ENCODE assay signal across 16 mouse cellular contexts in genomic region chr8:70347860-70348420, GRCm38 (mm10). TPM values are rescaled to one million over a fixed set of nuclear protein-coding genes. Genes with fewer than 3 reads are reported as not detected.
A peak's percentile ranks its signal among the peaks of the same experiment; 100 is the strongest.
DNase-seq lines count a peak whose midpoint lies in the region; ATAC-seq and TF ChIP-seq lines count a peak whose summit lies in the region.
"Had no signal": no experiment of that assay in that cellular context is flagged by ENCODE, and none has a peak within 500 bp of the region (broad histone marks: within the 10 kb centered on the region; RNA-seq: fewer than 3 reads in every experiment).

No protein-coding gene starts in this region.

- no peak overlapping the region for H3K9ac ChIP-seq in kidney, embryonic 15.5 days
- peak overlapping the region; percentile 36; the same call in 1 of the 2 replicates for H3K9ac ChIP-seq in liver, embryonic 13.5 days
- H3K9ac ChIP-seq in midbrain, postnatal 0 days (replicated peaks; ENCODE audit: low read length, poor library complexity, severe bottlenecking) = no peak overlapping the region

- H3K4me1 ChIP-seq in erythroblast, embryonic 14.5 days (ENCODE audit: control insufficient read depth) = peaks cover 84% of the 10 kb centered on the region
- H3K4me1 ChIP-seq in kidney, embryonic 15.5 days = peaks cover 48% of the 10 kb centered on the region
- H3K4me1 ChIP-seq in liver, embryonic 13.5 days (replicated peaks) = peaks cover 90% of the 10 kb centered on the region
- H3K4me1 ChIP-seq in small intestine, adult 2 months (ENCODE audit: control insufficient read depth, insufficient read depth, insufficient read length, low read length) = peaks cover 47% of the 10 kb centered on the region
- H3K4me1 ChIP-seq in midbrain, postnatal 0 days (ENCODE audit: insufficient read depth, low read length) = peaks cover 16% of the 10 kb centered on the region

- TF ChIP-seq CTCF in small intestine, adult 2 months (IDR thresholded peaks at IDR 0.05; ENCODE audit: extremely low read depth, insufficient read length, insufficient replicate concordance, low read depth, low read length) = no peak
- TF ChIP-seq CTCF in midbrain, postnatal 0 days (IDR thresholded peaks at IDR 0.05) = no peak

- no peaks in the 10 kb centered on the region for H3K9me3 ChIP-seq in erythroblast, embryonic 14.5 days (ENCODE audit: control insufficient read depth, low read length)
- H3K9me3 ChIP-seq in kidney, embryonic 15.5 days (replicated peaks) = no peaks in the 10 kb centered on the region
- no peaks in the 10 kb centered on the region for H3K9me3 ChIP-seq in liver, embryonic 13.5 days (replicated peaks)
- no peaks in the 10 kb centered on the region for H3K9me3 ChIP-seq in midbrain, postnatal 0 days (ENCODE audit: low read length)
- H3K9me3 ChIP-seq: midbrain, embryonic 10.5 days had no signal

- TF ChIP-seq POLR2A in small intestine, adult 2 months (IDR thresholded peaks at IDR 0.05; ENCODE audit: low read depth, low read length) = no peak

- H3K36me3 ChIP-seq in erythroblast, embryonic 14.5 days (ENCODE audit: control insufficient read depth) = peaks cover 91% of the 10 kb centered on the region
- H3K36me3 ChIP-seq in kidney, embryonic 15.5 days = peaks cover 58% of the 10 kb centered on the region
- H3K36me3 ChIP-seq in liver, embryonic 13.5 days = peaks cover 76% of the 10 kb centered on the region
- H3K36me3 ChIP-seq in small intestine, adult 2 months (ENCODE audit: control insufficient read depth, insufficient read depth, low read length) = peaks cover 17% of the 10 kb centered on the region
- H3K36me3 ChIP-seq in midbrain, postnatal 0 days (ENCODE audit: insufficient read depth, low read length) = peaks cover 15% of the 10 kb centered on the region

- peak overlapping the region; percentile 28 for H3K4me3 ChIP-seq in erythroblast, embryonic 14.5 days (replicated peaks)
- no peak overlapping the region for H3K4me3 ChIP-seq in kidney, embryonic 15.5 days (replicated peaks)
- H3K4me3 ChIP-seq in liver, embryonic 13.5 days (replicated peaks) = no peak overlapping the region
- no peak overlapping the region for H3K4me3 ChIP-seq in small intestine, adult 2 months (ENCODE audit: low read depth, low read length)
- H3K4me3 ChIP-seq in midbrain, postnatal 0 days (ENCODE audit: low read depth, low read length) = no peak overlapping the region

- H3K4me2 ChIP-seq in kidney, embryonic 15.5 days = no peak overlapping the region
- H3K4me2 ChIP-seq in liver, embryonic 13.5 days = peak overlapping the region; percentile 32; the same call in 1 of the 2 replicates
- no peak overlapping the region for H3K4me2 ChIP-seq in midbrain, postnatal 0 days (ENCODE audit: low read depth, low read length, poor library complexity, severe bottlenecking)

- H3K27ac ChIP-seq in kidney, embryonic 15.5 days = no peak overlapping the region
- peak overlapping the region; percentile 26 for H3K27ac ChIP-seq in liver, embryonic 13.5 days
- peak overlapping the region; percentile 73 for H3K27ac ChIP-seq in small intestine, adult 2 months (ENCODE audit: insufficient read depth, low read depth, low read length)
- H3K27ac ChIP-seq in midbrain, postnatal 0 days (ENCODE audit: low read depth, low read length) = no peak overlapping the region
- H3K27ac ChIP-seq: midbrain, embryonic 10.5 days had no signal

- no peak for ATAC-seq in erythroblast, adult 5-6 weeks (replicated peaks; ENCODE audit: low FRiP score, poor library complexity, severe bottlenecking)
- ATAC-seq in kidney, embryonic 15.5 days (replicated peaks; ENCODE audit: low FRiP score) = no peak
- no peak for ATAC-seq in liver, embryonic 13.5 days (ENCODE audit: low read depth)
- no peak for ATAC-seq in midbrain, postnatal 0 days (ENCODE audit: low FRiP score)
- ATAC-seq: forebrain, embryonic 14.5 days had no signal

- 65% methylated on average over 1 of the region's 1 CpGs for WGBS in kidney, embryonic 15.5 days
- WGBS in liver, embryonic 13.5 days (ENCODE audit: insufficient replicate concordance) = 57% methylated on average over 1 of the region's 1 CpGs
- 22% methylated on average over 1 of the region's 1 CpGs for WGBS in small intestine, adult 2 months
- WGBS in midbrain, postnatal 0 days = 67% methylated on average over 1 of the region's 1 CpGs

- no peaks in the 10 kb centered on the region for H3K27me3 ChIP-seq in erythroblast, embryonic 14.5 days (ENCODE audit: control insufficient read depth)
- H3K27me3 ChIP-seq in kidney, embryonic 15.5 days = no peaks in the 10 kb centered on the region
- H3K27me3 ChIP-seq in liver, embryonic 13.5 days = no peaks in the 10 kb centered on the region
- H3K27me3 ChIP-seq in small intestine, adult 2 months (ENCODE audit: control insufficient read depth, insufficient read depth, low read length) = no peaks in the 10 kb centered on the region
- H3K27me3 ChIP-seq in midbrain, postnatal 0 days (ENCODE audit: insufficient read depth, low read length) = no peaks in the 10 kb centered on the region

- DNase-seq in kidney, adult 11 months = peak; percentile 75
- no peak for DNase-seq in liver, embryonic 13.5 days
- no peak for DNase-seq in liver
- no peak for DNase-seq in midbrain, postnatal 0 days (ENCODE audit: low spot score)
- DNase-seq: adrenal gland, postnatal 14 days; heart, adult 11 months; lung, postnatal 36 days; thymus, adult 2 months had no signal

RNA-seq across cellular contexts. Expression of gene Upf1, which starts 5.1 kb away (rescaled TPM):
- 18.7 and 18.9 TPM in 2 replicates for polyA plus RNA-seq in erythroblast, embryonic 14.5 days (2012)
- total RNA-seq in erythroblast, adult 5-6 weeks (2015; ENCODE audit: low replicate concordance) = 7.1 and 9.2 TPM in 2 replicates
- total RNA-seq in erythroblast, adult 5-6 weeks (2017; ENCODE audit: low replicate concordance) = 20.9 and 21.5 TPM in 2 replicates
- polyA plus RNA-seq in kidney, embryonic 15.5 days (2015; fragmentation: Nextera tagmentation; extraction: Ambion mirVana) = 17.1 and 17.2 TPM in 2 replicates
- 11.5 and 12.8 TPM in 2 replicates for polyA plus RNA-seq in liver, embryonic 13.5 days (2015; fragmentation: Nextera tagmentation; extraction: Ambion mirVana)
- 29.1 and 43.8 TPM in 2 replicates for polyA plus RNA-seq in small intestine, adult 2 months (2012; rRNA removed)
- total RNA-seq in midbrain, postnatal 0 days (2014; rRNA removed) = 39.6 and 45.4 TPM in 2 replicates
- 9.1 and 9.7 TPM in 2 replicates for polyA plus RNA-seq in midbrain, postnatal 0 days (2015; fragmentation: Nextera tagmentation; extraction: Ambion mirVana)

RNA-seq across cellular contexts. Expression of gene Gdf1, which starts 18.3 kb away (rescaled TPM):
- polyA plus RNA-seq in erythroblast, embryonic 14.5 days (2012) = 0.10 and 0.13 TPM in 2 replicates
- total RNA-seq in erythroblast, adult 5-6 weeks (2015; ENCODE audit: low replicate concordance) = not detected in 2 replicates
- not detected in 2 replicates for total RNA-seq in erythroblast, adult 5-6 weeks (2017; ENCODE audit: low replicate concordance)
- polyA plus RNA-seq in kidney, embryonic 15.5 days (2015; fragmentation: Nextera tagmentation; extraction: Ambion mirVana) = 5.2 and 6.2 TPM in 2 replicates
- polyA plus RNA-seq in liver, embryonic 13.5 days (2015; fragmentation: Nextera tagmentation; extraction: Ambion mirVana) = 0.17 and 0.29 TPM in 2 replicates
- polyA plus RNA-seq in small intestine, adult 2 months (2012; rRNA removed) = 1.1 and 1.6 TPM in 2 replicates
- not detected in 2 replicates for total RNA-seq in midbrain, postnatal 0 days (2014; rRNA removed)
- polyA plus RNA-seq in midbrain, postnatal 0 days (2015; fragmentation: Nextera tagmentation; extraction: Ambion mirVana) = 4.8 and 5.3 TPM in 2 replicates
- polyA plus RNA-seq: embryonic facial prominence, embryonic 14.5 days had no signal

RNA-seq across cellular contexts. Expression of gene Comp, which starts 25.4 kb away (rescaled TPM):
- not detected in 2 replicates for polyA plus RNA-seq in erythroblast, embryonic 14.5 days (2012)
- not detected in 2 replicates for total RNA-seq in erythroblast, adult 5-6 weeks (2015; ENCODE audit: low replicate concordance)
- total RNA-seq in erythroblast, adult 5-6 weeks (2017; ENCODE audit: low replicate concordance) = 0.43 TPM in 1 of 2 replicates, not detected in the other
- 0.40 and 1.5 TPM in 2 replicates for polyA plus RNA-seq in kidney, embryonic 15.5 days (2015; fragmentation: Nextera tagmentation; extraction: Ambion mirVana)
- 0.48 and 0.58 TPM in 2 replicates for polyA plus RNA-seq in liver, embryonic 13.5 days (2015; fragmentation: Nextera tagmentation; extraction: Ambion mirVana)
- polyA plus RNA-seq in small intestine, adult 2 months (2012; rRNA removed) = 0.13 and 1.2 TPM in 2 replicates
- 0.19 and 0.49 TPM in 2 replicates for total RNA-seq in midbrain, postnatal 0 days (2014; rRNA removed)
- polyA plus RNA-seq in midbrain, postnatal 0 days (2015; fragmentation: Nextera tagmentation; extraction: Ambion mirVana) = 0.38 and 0.77 TPM in 2 replicates
- total RNA-seq: adrenal gland, postnatal 14 days; MEL had no signal
- polyA plus RNA-seq: forebrain, embryonic 14.5 days had no signal

RNA-seq across cellular contexts. Expression of gene Cers1, which starts 32.4 kb away (rescaled TPM):
- 0.06 TPM in 1 of 2 replicates, not detected in the other for polyA plus RNA-seq in erythroblast, embryonic 14.5 days (2012)
- not detected in 2 replicates for total RNA-seq in erythroblast, adult 5-6 weeks (2015; ENCODE audit: low replicate concordance)
- total RNA-seq in erythroblast, adult 5-6 weeks (2017; ENCODE audit: low replicate concordance) = 0.43 TPM in 1 of 2 replicates, not detected in the other
- polyA plus RNA-seq in kidney, embryonic 15.5 days (2015; fragmentation: Nextera tagmentation; extraction: Ambion mirVana) = 2.6 and 4.0 TPM in 2 replicates
- polyA plus RNA-seq in liver, embryonic 13.5 days (2015; fragmentation: Nextera tagmentation; extraction: Ambion mirVana) = 0.15 and 0.30 TPM in 2 replicates
- 0.27 and 0.89 TPM in 2 replicates for polyA plus RNA-seq in small intestine, adult 2 months (2012; rRNA removed)
- total RNA-seq in midbrain, postnatal 0 days (2014; rRNA removed) = 65.1 and 86.5 TPM in 2 replicates
- 47.9 and 51.3 TPM in 2 replicates for polyA plus RNA-seq in midbrain, postnatal 0 days (2015; fragmentation: Nextera tagmentation; extraction: Ambion mirVana)

RNA-seq across cellular contexts. Expression of gene Cope, which starts 45.6 kb away (rescaled TPM):
- 32.6 and 34.2 TPM in 2 replicates for polyA plus RNA-seq in erythroblast, embryonic 14.5 days (2012)
- total RNA-seq in erythroblast, adult 5-6 weeks (2015; ENCODE audit: low replicate concordance) = 52.7 and 89.2 TPM in 2 replicates
- total RNA-seq in erythroblast, adult 5-6 weeks (2017; ENCODE audit: low replicate concordance) = 36.9 and 53.7 TPM in 2 replicates
- 320 and 327 TPM in 2 replicates for polyA plus RNA-seq in kidney, embryonic 15.5 days (2015; fragmentation: Nextera tagmentation; extraction: Ambion mirVana)
- polyA plus RNA-seq in liver, embryonic 13.5 days (2015; fragmentation: Nextera tagmentation; extraction: Ambion mirVana) = 170 and 197 TPM in 2 replicates
- 466 and 753 TPM in 2 replicates for polyA plus RNA-seq in small intestine, adult 2 months (2012; rRNA removed)
- total RNA-seq in midbrain, postnatal 0 days (2014; rRNA removed) = 97.1 and 106 TPM in 2 replicates
- 264 and 291 TPM in 2 replicates for polyA plus RNA-seq in midbrain, postnatal 0 days (2015; fragmentation: Nextera tagmentation; extraction: Ambion mirVana)

Comparison
In these comparisons a context has a peak if more than half of its experiments do, and no peak if none do; other contexts are left out.
1. H3K27ac ChIP-seq: peak in liver, embryonic 13.5 days (single experiment) and small intestine, adult 2 months (single experiment); none in kidney, embryonic 15.5 days (single experiment) and midbrain, postnatal 0 days (single experiment).